Mouse (Mus musculus): ENCODE results near the gene Sumf1. TPM values are rescaled to one million over a fixed set of nuclear protein-coding genes. Genes with fewer than 3 reads are reported as not detected.

The Sumf1 gene
- polyA plus RNA-seq, 1 experiment = 14.3 TPM

- Histone ChIP-seq H3K4me1 (ENCODE audit: control insufficient read depth, insufficient read depth, low read length) (no peaks in the 10 kb centered on the region), H3K27ac (ENCODE audit: control insufficient read depth, insufficient read depth, low read depth, low read length, poor library complexity) (no peak overlapping the region), H3K4me3 (replicated peaks; ENCODE audit: control insufficient read depth, low read depth, low read length) (no peak overlapping the region)
- TF ChIP-seq CTCF (IDR thresholded peaks at IDR 0.05; ENCODE audit: control insufficient read depth, insufficient read depth, low read length) = no peak
- TF ChIP-seq POLR2A (IDR thresholded peaks at IDR 0.05; ENCODE audit: borderline replicate concordance, control insufficient read depth, low read depth, low read length) = no peak
- WGBS = 86% methylated on average over 9 of the region's 9 CpGs
Measured at GRCm38 (mm10) chr6:108152661-108153269, 32.6 kb downstream of the Sumf1 start.

- no peaks in the 10 kb centered on the region for H3K4me1 ChIP-seq (ENCODE audit: control insufficient read depth, insufficient read depth, low read length)
Measured at GRCm38 (mm10) chr6:108152081-108152480, 33.3 kb downstream of the Sumf1 start.

GRCm38 (mm10) chr6:108149235-108149634 lies 36.1 kb downstream of the Sumf1 start:
- 90% methylated on average over 4 of the region's 4 CpGs for WGBS
- TF ChIP-seq CTCF (IDR thresholded peaks at IDR 0.05; ENCODE audit: control insufficient read depth, insufficient read depth, low read length) (no peak), POLR2A (IDR thresholded peaks at IDR 0.05; ENCODE audit: borderline replicate concordance, control insufficient read depth, low read depth, low read length) (no peak)

More at GRCm38 (mm10) chr6:108152081-108152480, 33.3 kb downstream of the Sumf1 start:
- Histone ChIP-seq H3K4me3 (replicated peaks; ENCODE audit: control insufficient read depth, low read depth, low read length) (no peak overlapping the region), H3K27ac (ENCODE audit: control insufficient read depth, insufficient read depth, low read depth, low read length, poor library complexity) (no peak overlapping the region)
- WGBS = 73% methylated on average over 6 of the region's 6 CpGs
- TF ChIP-seq CTCF (IDR thresholded peaks at IDR 0.05; ENCODE audit: control insufficient read depth, insufficient read depth, low read length) (no peak), POLR2A (IDR thresholded peaks at IDR 0.05; ENCODE audit: borderline replicate concordance, control insufficient read depth, low read depth, low read length) (no peak)

GRCm38 (mm10) chr6:108148435-108148834 lies 36.9 kb downstream of the Sumf1 start:
- H3K4me3 ChIP-seq (replicated peaks; ENCODE audit: control insufficient read depth, low read depth, low read length) = no peak overlapping the region
- TF ChIP-seq POLR2A (IDR thresholded peaks at IDR 0.05; ENCODE audit: borderline replicate concordance, control insufficient read depth, low read depth, low read length) (no peak), CTCF (IDR thresholded peaks at IDR 0.05; ENCODE audit: control insufficient read depth, insufficient read depth, low read length) (no peak)

More at GRCm38 (mm10) chr6:108149235-108149634, 36.1 kb downstream of the Sumf1 start:
- Histone ChIP-seq H3K4me3 (replicated peaks; ENCODE audit: control insufficient read depth, low read depth, low read length) (no peak overlapping the region), H3K27ac (ENCODE audit: control insufficient read depth, insufficient read depth, low read depth, low read length, poor library complexity) (no peak overlapping the region), H3K4me1 (ENCODE audit: control insufficient read depth, insufficient read depth, low read length) (no peaks in the 10 kb centered on the region)

GRCm38 (mm10) chr6:108146637-108147036 lies 38.7 kb downstream of the Sumf1 start:
- no peak overlapping the region for H3K27ac ChIP-seq (ENCODE audit: control insufficient read depth, insufficient read depth, low read depth, low read length, poor library complexity)
- H3K4me1 ChIP-seq (ENCODE audit: control insufficient read depth, insufficient read depth, low read length) = no peaks in the 10 kb centered on the region
- 82% methylated on average over 4 of the region's 4 CpGs for WGBS
- H3K4me3 ChIP-seq (replicated peaks; ENCODE audit: control insufficient read depth, low read depth, low read length) = no peak overlapping the region
- TF ChIP-seq CTCF (IDR thresholded peaks at IDR 0.05; ENCODE audit: control insufficient read depth, insufficient read depth, low read length) (no peak), POLR2A (IDR thresholded peaks at IDR 0.05; ENCODE audit: borderline replicate concordance, control insufficient read depth, low read depth, low read length) (no peak)

More at GRCm38 (mm10) chr6:108148435-108148834, 36.9 kb downstream of the Sumf1 start:
- 51% methylated on average over 3 of the region's 3 CpGs for WGBS
- H3K4me1 ChIP-seq (ENCODE audit: control insufficient read depth, insufficient read depth, low read length) = no peaks in the 10 kb centered on the region
- H3K27ac ChIP-seq (ENCODE audit: control insufficient read depth, insufficient read depth, low read depth, low read length, poor library complexity) = no peak overlapping the region

- Histone ChIP-seq H3K27ac (ENCODE audit: control insufficient read depth, insufficient read depth, low read depth, low read length, poor library complexity) (no peak overlapping the region), H3K4me3 (replicated peaks; ENCODE audit: control insufficient read depth, low read depth, low read length) (no peak overlapping the region), H3K4me1 (ENCODE audit: control insufficient read depth, insufficient read depth, low read length) (no peaks in the 10 kb centered on the region)
- no peak for TF ChIP-seq POLR2A (IDR thresholded peaks at IDR 0.05; ENCODE audit: borderline replicate concordance, control insufficient read depth, low read depth, low read length)
- no peak for TF ChIP-seq CTCF (IDR thresholded peaks at IDR 0.05; ENCODE audit: control insufficient read depth, insufficient read depth, low read length)
- WGBS = 86% methylated on average over 7 of the region's 7 CpGs
Measured at GRCm38 (mm10) chr6:108145941-108146588, 39.3 kb downstream of the Sumf1 start.

GRCm38 (mm10) chr6:108145241-108145640 lies 40.1 kb downstream of the Sumf1 start:
- no peak for TF ChIP-seq POLR2A (IDR thresholded peaks at IDR 0.05; ENCODE audit: borderline replicate concordance, control insufficient read depth, low read depth, low read length)
- Histone ChIP-seq H3K27ac (ENCODE audit: control insufficient read depth, insufficient read depth, low read depth, low read length, poor library complexity) (no peak overlapping the region), H3K4me3 (replicated peaks; ENCODE audit: control insufficient read depth, low read depth, low read length) (no peak overlapping the region), H3K4me1 (ENCODE audit: control insufficient read depth, insufficient read depth, low read length) (no peaks in the 10 kb centered on the region)
- WGBS = 88% methylated on average over 3 of the region's 3 CpGs

GRCm38 (mm10) chr6:108142796-108143195 lies 42.6 kb downstream of the Sumf1 start:
- H3K4me3 ChIP-seq (replicated peaks; ENCODE audit: control insufficient read depth, low read depth, low read length) = no peak overlapping the region
- H3K27ac ChIP-seq (ENCODE audit: control insufficient read depth, insufficient read depth, low read depth, low read length, poor library complexity) = no peak overlapping the region
- no peak for TF ChIP-seq POLR2A (IDR thresholded peaks at IDR 0.05; ENCODE audit: borderline replicate concordance, control insufficient read depth, low read depth, low read length)
- WGBS = 86% methylated on average over 4 of the region's 4 CpGs
- H3K4me1 ChIP-seq (ENCODE audit: control insufficient read depth, insufficient read depth, low read length) = no peaks in the 10 kb centered on the region

Data from bone marrow, adult 2 months (tissue).